Mouse (Mus musculus) cerebellum, postnatal 25 days (tissue): ENCODE measurements at regions not wholly inside any gene's neighbourhood (a gene's known extent, or its start where the extent isn't known, plus 50 kb on each side); places are given as distances from the start of the nearest gene placed in this dataset.

Source experiments
- DNase-seq, 2 experiments: peaks; one replicate each; pipeline ENCODE4 v3.0.0; 2021; ENCODE audit warnings: mixed read lengths in 2 of 2

- no peak for DNase-seq
Measured at GRCm38 (mm10) chr7:137751151-137751859, 313.9 kb downstream of the Glrx3 start.

GRCm38 (mm10) chr7:137765961-137766360, 328.5 kb downstream of the Glrx3 start:
- no peak for DNase-seq

- DNase-seq, result no peak
Measured at GRCm38 (mm10) chr7:137766721-137767120, 329.3 kb downstream of the Glrx3 start.

GRCm38 (mm10) chr7:137773051-137773964, 335.9 kb downstream of the Glrx3 start:
- no peak for DNase-seq

GRCm38 (mm10) chr7:137773965-137774310, 336.5 kb downstream of the Glrx3 start:
- no peak for DNase-seq

GRCm38 (mm10) chr7:137783954-137784353, 346.5 kb downstream of the Glrx3 start:
- peak; percentile 27 to 61 for DNase-seq

GRCm38 (mm10) chr7:137805361-137805760, 367.9 kb downstream of the Glrx3 start:
- no peak for DNase-seq

GRCm38 (mm10) chr7:137812839-137813238, 375.4 kb downstream of the Glrx3 start:
- no peak for DNase-seq

GRCm38 (mm10) chr7:137840520-137840919, 403.1 kb downstream of the Glrx3 start:
- DNase-seq, result no peak

- no peak for DNase-seq
Measured at GRCm38 (mm10) chr7:137841044-137841443, 403.6 kb downstream of the Glrx3 start.

- no peak for DNase-seq
Measured at GRCm38 (mm10) chr7:137841456-137842100, 404.2 kb downstream of the Glrx3 start.

GRCm38 (mm10) chr7:137847856-137848255, 410.4 kb downstream of the Glrx3 start:
- peak; percentile 53 to 65 for DNase-seq

GRCm38 (mm10) chr7:137851061-137851460, 413.6 kb downstream of the Glrx3 start:
- DNase-seq, result no peak

GRCm38 (mm10) chr7:137859681-137860080, 422.3 kb downstream of the Glrx3 start:
- DNase-seq, result no peak

- DNase-seq, result no peak
Measured at GRCm38 (mm10) chr7:137860520-137860919, 423.1 kb downstream of the Glrx3 start.

- peak in 1 of 2 experiments; percentile 30 for DNase-seq
Measured at GRCm38 (mm10) chr7:137864912-137865311, 427.5 kb downstream of the Glrx3 start.

GRCm38 (mm10) chr7:137865457-137865856, 428.0 kb downstream of the Glrx3 start:
- DNase-seq, result no peak

GRCm38 (mm10) chr7:137866880-137867279, 429.5 kb downstream of the Glrx3 start:
- no peak for DNase-seq

- DNase-seq, result peak; percentile 52 to 60
Measured at GRCm38 (mm10) chr7:137868501-137868900, 431.1 kb downstream of the Glrx3 start.

- no peak for DNase-seq
Measured at GRCm38 (mm10) chr7:137875306-137875705, 437.9 kb downstream of the Glrx3 start.

GRCm38 (mm10) chr7:137879296-137879695, 441.9 kb downstream of the Glrx3 start:
- DNase-seq, result peak; percentile 43 to 56

- DNase-seq, result no peak
Measured at GRCm38 (mm10) chr7:137882876-137883275, 445.5 kb downstream of the Glrx3 start.

- no peak for DNase-seq
Measured at GRCm38 (mm10) chr7:137883701-137884100, 446.3 kb downstream of the Glrx3 start.
